Mouse (Mus musculus) cerebral cortex, adult 2 months (tissue): ENCODE measurements around the gene Slc38a3.

ENCODE experiments used
- WGBS: fragments of 180-500 bp; shearing (Covaris S2); methylation state at CpG from one replicate; pipeline ENCODE4 v1.1.7; 2018; 5-methylcytosine and 5-hydroxymethylcytosine counted together

Slc38a3 gene

GRCm38 (mm10) chr9:107634406-107635278, 34.7 kb downstream of the Slc38a3 start:
- WGBS = 2% methylated on average over 35 of the region's 35 CpGs

- WGBS = 3% methylated on average over 15 of the region's 15 CpGs
These were observed 35.5 kb downstream of the Slc38a3 start for GRCm38 (mm10) chr9:107633661-107634405.

- under 1% methylated on average over 33 of the region's 33 CpGs for WGBS
These were observed 36.2 kb downstream of the Slc38a3 start for GRCm38 (mm10) chr9:107633091-107633660.

- WGBS = 13% methylated on average over 6 of the region's 6 CpGs
These were observed 36.9 kb downstream of the Slc38a3 start for GRCm38 (mm10) chr9:107632478-107632877.

DNA sequence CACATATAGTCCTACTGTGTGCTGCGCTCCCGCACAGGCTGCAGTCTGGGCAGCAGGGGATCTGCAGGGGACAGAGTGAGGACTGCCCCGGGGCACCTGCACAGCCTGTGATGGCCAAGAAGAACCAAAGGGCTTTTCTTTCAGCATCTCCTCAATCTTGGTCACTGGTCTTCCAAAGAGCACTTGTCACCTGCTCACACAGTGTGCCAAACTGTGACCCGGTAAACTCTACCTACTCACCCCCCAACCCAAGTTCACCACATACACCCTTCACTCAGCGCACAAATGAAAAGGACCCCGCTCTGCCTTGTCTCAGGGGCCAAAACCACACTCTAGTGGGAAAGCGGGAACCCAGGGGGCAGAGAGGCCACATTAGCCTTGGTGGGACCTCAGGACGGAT, 37.5 kb downstream of the Slc38a3 start:
- 65% methylated on average over 8 of the region's 8 CpGs for WGBS

DNA sequence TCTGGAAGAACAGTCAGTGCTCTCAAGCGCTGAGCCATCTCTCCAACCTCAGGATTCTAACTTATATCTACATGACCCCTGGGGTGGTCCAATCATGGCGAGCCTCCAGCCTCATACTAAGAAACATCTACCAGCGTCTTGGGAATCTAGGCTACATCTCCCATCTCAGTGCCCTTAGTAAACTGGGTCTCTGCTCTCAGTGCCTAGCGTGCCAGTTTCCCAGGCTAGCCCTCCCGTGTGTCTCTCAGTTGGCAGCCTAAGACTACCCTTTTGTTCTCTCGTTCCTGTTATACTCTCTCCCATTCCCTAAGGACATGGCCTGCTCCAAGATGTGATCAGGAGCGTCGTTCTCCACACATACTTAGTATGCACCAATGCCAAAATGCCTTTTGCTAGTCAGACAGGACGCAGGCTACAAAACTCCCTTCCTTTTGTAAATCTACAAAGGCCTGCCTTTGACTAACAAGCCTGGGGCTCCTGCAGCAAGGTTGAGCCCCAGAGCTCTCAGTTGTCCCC, 38.0 kb downstream of the Slc38a3 start:
- 58% methylated on average over 9 of the region's 9 CpGs for WGBS

GRCm38 (mm10) chr9:107630576-107630975, 38.8 kb downstream of the Slc38a3 start:
- WGBS = 18% methylated on average over 4 of the region's 4 CpGs

- 31% methylated on average over 14 of the region's 14 CpGs for WGBS
These were observed 39.4 kb downstream of the Slc38a3 start for GRCm38 (mm10) chr9:107629901-107630425.

DNA sequence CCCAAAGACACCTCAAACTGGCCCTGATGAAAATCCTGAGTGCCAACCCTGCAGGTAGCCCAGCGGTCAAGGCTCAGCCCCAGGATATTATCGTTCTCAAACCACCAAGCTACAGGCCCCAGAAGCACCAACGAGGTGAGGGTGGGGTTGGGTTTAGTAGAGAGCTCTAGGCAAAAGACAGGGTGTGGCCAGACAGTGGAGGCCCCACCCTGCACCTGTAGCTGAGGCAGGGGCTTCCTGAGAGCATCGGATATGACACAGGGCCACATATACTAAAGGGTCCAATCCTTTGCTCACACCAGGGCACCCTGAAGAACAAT, 40.0 kb downstream of the Slc38a3 start:
- WGBS = 42% methylated on average over 4 of the region's 4 CpGs

GRCm38 (mm10) chr9:107628721-107629410, 40.5 kb downstream of the Slc38a3 start:
- WGBS = 53% methylated on average over 14 of the region's 15 CpGs

DNA sequence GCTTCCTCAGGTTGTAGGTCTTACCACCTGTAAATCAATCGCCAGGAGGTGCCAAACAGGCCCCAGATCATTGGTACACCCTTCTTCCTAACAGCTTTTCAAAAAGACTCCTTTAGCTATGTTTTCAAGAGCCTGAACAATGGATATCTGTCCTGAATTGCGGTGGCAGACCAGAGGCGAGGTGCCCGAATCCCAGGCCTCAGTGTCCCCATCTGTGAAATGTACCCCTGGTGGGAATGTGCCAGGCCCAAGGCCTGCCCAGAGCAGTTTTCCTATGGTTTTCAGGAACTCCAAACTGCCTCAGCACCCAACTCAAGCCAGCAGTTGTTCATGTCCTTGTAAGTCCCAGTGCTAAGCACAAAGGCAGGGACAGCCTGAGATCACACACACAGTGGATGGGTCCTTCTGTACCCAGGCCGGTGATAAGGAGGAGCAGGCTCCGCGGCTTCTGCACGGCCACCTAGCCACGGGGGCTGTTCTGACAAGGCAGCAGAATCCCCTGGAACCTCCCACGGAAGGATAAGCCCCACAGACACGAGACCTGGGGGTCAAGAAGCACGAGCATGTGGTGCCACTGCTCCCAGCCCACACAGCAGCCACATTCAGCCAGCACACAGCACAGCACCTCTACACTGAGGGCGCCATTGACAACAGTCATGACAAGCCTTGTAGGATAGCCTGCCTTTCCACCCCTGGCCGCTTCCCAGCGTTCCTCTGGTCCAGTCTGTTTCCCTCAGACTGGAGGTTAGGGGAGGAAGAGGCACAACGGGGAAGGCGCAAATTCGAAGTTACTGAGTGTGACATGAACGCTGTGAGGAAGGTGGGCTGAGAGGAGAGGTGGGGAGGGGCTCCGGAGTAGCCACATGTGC, 41.7 kb downstream of the Slc38a3 start:
- 34% methylated on average over 20 of the region's 20 CpGs for WGBS

GRCm38 (mm10) chr9:107626844-107627277, 42.5 kb downstream of the Slc38a3 start:
- 0% methylated on average over 2 of the region's 2 CpGs for WGBS

DNA sequence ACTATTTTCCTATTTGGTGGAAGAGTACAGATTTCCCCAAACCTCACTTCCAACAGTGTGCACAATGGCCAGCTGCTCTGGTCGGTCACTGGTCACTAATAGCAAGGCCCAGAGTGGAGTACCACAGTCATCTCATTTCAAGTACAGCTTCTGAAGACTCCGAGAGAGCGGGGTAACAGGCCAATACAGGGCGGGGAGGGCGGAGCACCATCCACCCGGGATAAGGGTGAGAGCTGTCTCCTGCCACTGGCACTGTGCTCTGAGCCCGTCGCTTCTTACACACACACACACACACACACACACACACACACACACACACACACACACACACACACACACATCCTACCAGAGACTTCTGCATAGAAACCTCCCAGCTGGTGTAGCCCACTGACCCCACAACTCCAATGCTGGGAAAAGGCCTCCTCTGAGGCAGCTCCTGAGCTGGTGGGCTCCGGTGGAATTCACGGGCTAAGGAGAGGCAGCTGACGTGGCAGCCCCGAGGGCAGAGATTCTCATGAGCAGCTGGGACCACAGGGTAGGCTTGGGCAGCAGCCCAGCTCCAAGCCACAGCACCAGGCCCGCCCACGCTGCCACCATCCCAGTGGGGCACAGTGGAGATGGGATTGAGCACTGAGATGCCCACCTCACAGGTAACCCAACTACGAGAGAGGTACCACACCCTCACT, 43.0 kb downstream of the Slc38a3 start:
- 33% methylated on average over 15 of the region's 15 CpGs for WGBS

GRCm38 (mm10) chr9:107625351-107626128, 43.8 kb downstream of the Slc38a3 start:
- WGBS = 81% methylated on average over 12 of the region's 12 CpGs

GRCm38 (mm10) chr9:107624951-107625350, 44.4 kb downstream of the Slc38a3 start:
- WGBS = 49% methylated on average over 3 of the region's 3 CpGs

DNA sequence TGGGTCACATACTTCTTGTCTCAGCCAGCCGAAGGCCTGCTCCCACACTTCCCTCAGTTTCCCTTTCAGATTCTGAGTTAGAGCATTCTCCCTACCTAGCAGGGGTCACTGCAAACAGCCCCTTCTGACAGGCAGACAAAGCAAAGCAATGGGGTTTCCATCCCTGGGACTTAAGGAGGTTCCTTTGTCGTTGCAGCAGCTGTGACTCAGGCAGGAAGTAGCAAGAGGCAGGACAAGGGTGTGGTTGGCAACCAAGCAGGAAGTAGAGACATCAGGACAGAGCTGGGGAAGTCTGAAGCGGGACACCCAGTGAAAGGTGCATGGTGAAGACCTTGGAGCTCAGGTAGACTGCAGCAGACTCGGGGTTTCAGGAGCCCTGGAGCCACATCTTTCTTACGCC, 44.8 kb downstream of the Slc38a3 start:
- WGBS = 58% methylated on average over 5 of the region's 5 CpGs

DNA sequence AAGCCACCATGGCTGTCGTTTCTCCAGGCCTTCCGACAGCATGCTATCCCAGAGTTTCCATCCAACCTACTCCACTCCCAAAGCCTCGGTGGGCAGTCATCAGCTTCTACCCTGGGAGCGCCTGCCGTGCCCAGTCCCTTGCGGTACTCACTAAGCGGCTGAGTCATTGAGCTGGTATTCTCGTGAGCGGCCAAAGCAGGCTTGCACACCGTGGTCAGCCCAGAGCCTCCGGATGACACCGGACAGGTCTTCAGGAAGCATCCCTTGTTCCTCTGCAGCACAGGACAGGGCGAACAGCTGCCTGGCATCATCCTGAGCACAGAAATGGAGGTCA, 49.8 kb downstream of the Slc38a3 start:
- 69% methylated on average over 13 of the region's 13 CpGs for WGBS

DNA sequence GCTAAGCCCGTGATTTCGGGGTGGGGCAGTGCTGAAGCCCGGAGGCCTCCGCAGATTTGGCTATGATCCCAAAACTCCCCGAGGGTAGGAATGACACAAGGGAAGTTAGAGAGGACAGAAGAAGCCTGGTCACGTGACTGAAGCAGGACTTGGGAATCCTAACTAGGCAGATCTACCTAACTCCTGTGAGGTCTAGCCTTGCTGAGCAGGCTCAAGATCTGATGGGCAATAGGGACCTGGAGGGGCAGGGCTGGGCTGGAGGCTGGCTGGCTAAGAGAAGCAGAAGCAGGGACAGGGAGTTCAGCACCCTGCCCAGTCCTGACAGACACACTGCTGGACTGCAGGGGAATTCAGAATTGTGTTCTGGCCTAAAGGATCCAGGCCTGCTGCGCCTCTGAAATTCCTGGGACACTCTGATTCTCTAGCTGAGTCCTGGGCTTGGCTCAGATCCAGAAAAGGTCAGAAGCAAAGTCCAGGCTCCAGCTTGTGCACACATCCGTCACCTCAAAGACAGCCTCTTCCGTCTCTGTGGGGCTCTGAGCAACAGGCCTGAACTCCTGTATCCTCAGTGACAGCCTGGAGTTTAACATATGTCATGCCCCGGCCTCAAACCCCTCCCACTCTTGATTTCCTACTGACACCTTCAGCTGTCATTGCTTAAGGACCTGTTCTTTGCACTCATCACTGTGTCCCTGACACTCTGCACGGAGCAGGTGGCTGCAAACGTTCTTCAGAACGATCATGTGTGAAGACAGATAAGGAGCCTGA, 50.4 kb downstream of the Slc38a3 start:
- WGBS = 44% methylated on average over 13 of the region's 13 CpGs

DNA sequence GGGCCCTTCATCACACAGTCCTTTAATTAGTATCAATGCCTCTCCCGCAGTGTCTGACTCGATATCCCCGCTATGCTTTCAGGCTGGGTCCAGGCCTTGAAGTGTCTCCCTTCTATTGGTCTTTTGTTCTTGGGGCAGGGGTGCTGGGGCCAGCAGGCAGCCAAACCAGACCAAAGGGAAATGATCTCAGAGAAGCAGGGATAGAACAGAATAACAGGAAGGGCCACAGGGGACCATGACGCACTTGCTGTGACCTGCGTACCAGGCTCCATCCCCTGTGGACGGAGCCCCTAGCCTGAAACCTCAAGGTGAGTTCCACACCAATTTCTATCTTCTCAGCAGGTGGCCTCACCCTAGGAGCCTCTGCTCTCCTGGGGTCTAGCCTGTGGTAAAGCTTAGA, 51.2 kb downstream of the Slc38a3 start:
- 65% methylated on average over 6 of the region's 6 CpGs for WGBS
